Mouse (Mus musculus) Muller cell, postnatal 12 days (primary cell): ENCODE results near the gene Rtn4r.
"Not testable (repeated sequence)": the region's sequence is repeated elsewhere in the genome, so short reads cannot be mapped to it uniquely, and the experiment has no call there.

Source experiments
- DNase-seq: peaks from one replicate; pipeline ENCODE4 v3.0.0-alpha.2; 2015; ENCODE audit errors: inconsistent ontology term

Rtn4r gene

DNA sequence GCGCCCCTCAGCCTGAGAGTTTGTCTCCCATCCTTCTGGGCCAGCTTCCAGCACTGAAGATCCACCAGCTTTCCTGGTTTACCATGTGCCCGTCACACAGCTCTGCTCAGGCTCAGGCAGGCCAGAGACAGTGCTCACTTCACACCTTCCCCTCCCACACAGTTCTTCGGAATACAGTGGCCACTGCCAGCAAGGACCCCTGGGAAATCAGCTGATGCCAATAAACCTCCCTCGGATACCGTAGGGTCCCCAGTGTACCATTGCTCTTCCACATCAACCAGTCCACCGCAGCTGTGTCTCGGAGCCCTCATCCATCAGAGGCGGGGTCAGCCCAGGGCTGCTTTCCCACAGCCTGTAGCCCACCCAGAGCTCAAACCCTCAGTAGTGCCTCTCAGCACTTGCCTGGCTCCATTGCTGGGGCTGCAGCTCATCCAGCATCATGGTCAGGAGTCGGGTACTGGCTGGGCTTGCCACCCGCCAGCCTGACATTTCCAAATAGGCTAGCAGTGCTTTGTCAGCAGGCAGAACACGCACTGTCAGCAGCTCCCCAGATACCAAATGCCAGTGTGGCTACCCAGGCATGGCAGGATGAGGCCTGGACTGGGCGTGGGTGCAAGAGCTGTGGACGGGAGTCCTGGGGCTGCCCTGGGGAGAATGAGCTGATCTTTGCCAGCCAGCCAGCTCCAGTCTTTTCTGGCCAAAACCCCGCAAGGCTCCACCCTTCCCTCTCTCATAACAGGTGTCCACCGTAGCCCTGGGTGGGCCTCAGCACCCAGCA lies 67.0 kb downstream of the Rtn4r start:
- peak; percentile 57 for DNase-seq

DNA sequence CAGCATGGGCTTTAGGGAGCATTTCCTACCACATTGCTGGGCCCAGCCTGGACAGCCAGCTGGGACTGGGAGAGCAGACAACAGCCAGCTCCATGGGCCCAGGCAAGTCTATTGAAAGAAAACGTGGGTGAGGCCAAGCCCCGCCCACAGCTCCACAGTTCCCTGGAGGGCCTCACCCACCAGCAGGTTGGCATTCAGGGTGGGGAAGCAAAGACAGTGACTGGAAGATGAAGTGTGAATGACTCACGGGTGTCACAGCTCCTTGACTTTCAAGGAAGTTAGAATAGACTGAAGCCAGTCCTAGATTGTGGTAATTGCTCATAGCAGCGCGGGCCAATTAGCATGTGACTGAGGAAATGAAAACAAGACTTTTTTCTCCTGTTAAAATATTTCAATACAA lies 67.6 kb downstream of the Rtn4r start:
- peak; percentile 75 for DNase-seq

DNA sequence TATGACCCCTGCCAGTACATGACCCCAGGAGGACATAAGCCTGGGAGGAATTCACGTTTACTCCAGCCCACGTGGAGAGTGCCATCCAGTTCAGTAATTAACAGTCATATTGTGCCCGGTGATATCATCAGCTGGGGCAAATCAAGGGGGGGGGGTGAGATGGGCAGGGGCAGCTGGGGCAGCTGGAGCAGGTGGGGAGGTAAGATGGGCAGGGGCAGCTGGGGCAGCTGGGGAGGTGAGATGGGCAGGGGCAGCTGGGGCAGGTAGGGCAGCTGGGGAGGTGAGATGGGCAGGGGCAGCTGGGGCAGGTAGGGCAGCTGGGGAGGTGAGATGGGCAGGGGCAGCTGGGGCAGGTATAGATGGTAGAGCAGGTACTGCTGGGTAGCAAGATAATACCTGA lies 68.1 kb downstream of the Rtn4r start:
- DNase-seq, result not testable (repeated sequence)

DNA sequence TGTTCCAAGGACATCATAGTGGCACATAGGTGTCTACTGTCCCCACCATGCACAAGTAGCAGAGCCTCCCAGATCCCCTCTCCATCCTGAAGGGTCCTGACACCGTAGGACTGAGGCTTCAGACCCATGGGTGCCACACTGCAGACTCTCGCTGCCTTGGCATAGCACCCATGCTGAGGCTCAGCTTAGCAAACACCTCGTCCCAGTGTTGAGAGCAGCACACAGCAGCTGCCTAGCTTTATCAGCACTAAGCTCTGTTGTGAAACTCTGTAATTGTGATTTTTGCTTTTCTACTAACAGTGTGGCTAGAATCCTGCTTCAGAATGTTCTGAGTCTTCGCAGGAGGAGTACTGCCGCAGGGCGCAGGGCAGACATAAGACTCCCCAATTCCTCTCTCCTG lies 70.4 kb downstream of the Rtn4r start:
- no peak for DNase-seq

DNA sequence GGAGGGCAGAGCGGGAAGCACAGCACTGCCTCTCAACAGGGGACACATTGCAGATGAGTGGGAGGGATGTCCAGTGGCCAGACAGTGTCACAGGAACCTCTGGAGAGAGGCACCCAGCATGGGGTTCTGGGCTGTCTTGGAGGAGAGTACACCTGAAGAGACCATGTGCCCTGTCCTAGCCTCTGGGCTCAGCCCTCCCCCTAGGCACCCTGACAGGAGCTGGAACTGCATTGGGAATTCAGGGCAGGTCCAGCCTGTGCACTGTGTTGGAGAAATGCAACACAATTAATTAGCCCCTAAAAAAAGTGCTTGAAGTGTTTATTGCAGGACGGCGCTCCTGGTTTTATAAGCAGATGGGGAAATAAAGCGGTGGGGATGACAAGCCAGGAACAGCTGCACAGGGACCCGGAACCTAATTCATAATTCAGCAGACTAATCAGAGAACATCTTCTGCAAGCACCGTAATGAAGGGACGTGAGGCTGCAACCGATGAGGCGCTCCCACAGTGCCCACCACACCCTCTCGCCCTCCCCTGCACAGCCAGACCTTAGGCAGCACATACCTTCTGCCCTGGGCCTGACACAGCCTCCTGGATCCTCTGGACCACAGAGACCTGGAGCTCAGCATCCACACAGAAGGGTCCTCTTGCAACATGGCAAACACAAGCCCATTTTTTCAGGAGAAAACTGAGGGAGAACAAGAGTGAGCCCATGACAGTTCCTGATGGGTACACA lies 71.1 kb downstream of the Rtn4r start:
- no peak for DNase-seq

DNA sequence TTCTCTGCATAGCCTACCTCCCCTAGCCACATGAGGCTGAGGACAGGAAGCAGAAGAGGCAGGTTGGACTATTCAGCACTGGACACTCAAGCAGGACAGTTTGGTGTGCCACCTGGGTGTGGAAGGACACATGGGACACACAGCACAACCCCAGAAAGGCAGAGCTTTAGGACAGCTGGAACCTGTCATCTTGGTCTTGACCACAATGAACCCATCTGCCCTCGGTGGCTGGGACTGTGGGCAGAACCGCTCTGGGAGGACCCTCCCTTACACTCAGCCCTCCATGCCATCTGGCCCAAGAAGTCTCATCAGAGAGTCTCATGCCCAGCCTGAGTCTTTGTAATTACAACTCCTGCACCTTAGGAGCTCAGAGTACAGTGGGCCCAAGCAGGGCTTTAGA lies 72.6 kb downstream of the Rtn4r start:
- no peak for DNase-seq

DNA sequence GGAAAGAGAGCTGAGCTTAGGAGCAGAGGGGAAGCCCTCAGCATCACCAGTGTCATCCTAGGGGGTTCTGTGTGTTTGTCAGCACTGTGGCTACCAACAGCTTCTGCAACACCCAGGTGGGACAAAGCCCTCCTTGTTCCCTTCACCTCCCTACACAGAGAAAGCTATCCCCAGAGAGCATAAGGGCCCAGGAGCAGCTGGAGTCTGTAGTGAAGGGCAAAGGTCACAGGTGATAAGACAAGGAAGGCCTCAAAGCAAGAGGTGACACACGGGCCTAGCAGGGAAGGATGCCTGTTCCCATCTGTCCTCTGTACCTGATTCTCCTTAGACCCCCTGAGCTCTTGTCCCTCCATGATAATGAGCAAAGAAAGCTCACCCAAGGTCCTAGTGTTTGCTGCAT lies 74.2 kb downstream of the Rtn4r start:
- no peak for DNase-seq
